In genomic region chr4:82435716-82436115, GRCm38 (mm10) we compare ENCODE assay signal across 7 mouse cellular contexts.
DNase-seq lines count a peak whose midpoint lies in the region; ATAC-seq and TF ChIP-seq lines count a peak whose summit lies in the region.

No protein-coding gene starts in this region.

- no peaks in the 10 kb centered on the region for H3K36me3 ChIP-seq in ES-Bruce4 (ENCODE audit: control insufficient read depth, insufficient read depth, low read length, poor library complexity, severe bottlenecking)
- H3K36me3 ChIP-seq in heart, embryonic 14.5 days (ENCODE audit: control insufficient read depth, insufficient read depth, low read length), result no peaks in the 10 kb centered on the region
- no peaks in the 10 kb centered on the region for H3K36me3 ChIP-seq in liver, adult 2 months (ENCODE audit: control insufficient read depth, insufficient read depth, low read length)

- WGBS in heart, embryonic 14.5 days, result 31% methylated on average over 5 of the region's 5 CpGs
- WGBS in liver, adult 2 months, result 55% methylated on average over 5 of the region's 5 CpGs

- ATAC-seq in heart, embryonic 14.5 days (ENCODE audit: insufficient number of reproducible peaks, insufficient read depth, low FRiP score, low read depth), result peak; percentile 75

- H3K79me2 ChIP-seq in liver, adult 2 months (ENCODE audit: control insufficient read depth, insufficient read depth, low read length), result peaks cover 27% of the 10 kb centered on the region; the same call in 1 of the 2 replicates

- no peak for TF ChIP-seq CTCF in ES-Bruce4 (IDR thresholded peaks at IDR 0.05; ENCODE audit: low read depth, low read length)
- no peak for TF ChIP-seq CTCF in liver, adult 2 months (IDR thresholded peaks at IDR 0.05; ENCODE audit: low read depth, low read length)

- TF ChIP-seq POLR2A in ES-Bruce4 (IDR thresholded peaks at IDR 0.05; ENCODE audit: insufficient read depth, low read length), result no peak
- no peak for TF ChIP-seq POLR2A in liver, adult 2 months (IDR thresholded peaks at IDR 0.05; ENCODE audit: extremely low read depth, insufficient read depth, low read length)

- no peaks in the 10 kb centered on the region for H3K27me3 ChIP-seq in ES-Bruce4 (ENCODE audit: control insufficient read depth, insufficient read depth, low read length, poor library complexity, severe bottlenecking)
- H3K27me3 ChIP-seq in heart, embryonic 14.5 days (ENCODE audit: control insufficient read depth, insufficient read depth, low read length), result no peaks in the 10 kb centered on the region
- H3K27me3 ChIP-seq in liver, adult 2 months (ENCODE audit: control insufficient read depth, insufficient read depth, low read length), result no peaks in the 10 kb centered on the region

- H3K4me3 ChIP-seq in ES-Bruce4 (ENCODE audit: low read depth, low read length), result no peak overlapping the region
- no peak overlapping the region for H3K4me3 ChIP-seq in heart, embryonic 14.5 days (ENCODE audit: control insufficient read depth in 1 of 2, insufficient read depth in 1 of 2, low read depth in 1 of 2, low read length in 2 of 2)
- no peak overlapping the region for H3K4me3 ChIP-seq in liver, adult 2 months (ENCODE audit: insufficient read depth, low read depth, low read length)

- H3K9ac ChIP-seq in ES-Bruce4 (ENCODE audit: low read depth, poor library complexity, severe bottlenecking), result no peak overlapping the region
- H3K9ac ChIP-seq in heart, embryonic 14.5 days (ENCODE audit: low read length), result 0 out of 2 replicates have a peak overlapping the region, but pooled peaks have one; percentile 2
- no peak overlapping the region for H3K9ac ChIP-seq in liver, adult 2 months (ENCODE audit: low read depth, low read length)

- DNase-seq in ZHBTc4 (ENCODE audit: low read depth, low spot score), result peak; percentile 68
- DNase-seq in liver, adult 2 months (ENCODE audit: extremely low read depth, low read depth, low spot score), result no peak
- DNase-seq in yolk sac, embryonic 10.5 days (ENCODE audit: low spot score), result peak; percentile 28
- no peak for DNase-seq in right cerebral cortex, postnatal 36 days (ENCODE audit: low spot score in 2 of 2)
- no peak for DNase-seq in ovary, postnatal 10 days (ENCODE audit: low spot score)

- peaks cover 7% of the 10 kb centered on the region for H3K4me1 ChIP-seq in ES-Bruce4 (ENCODE audit: control insufficient read depth, insufficient read depth, low read length)
- peaks cover 25 to 77% of the 10 kb centered on the region in 2 experiments for H3K4me1 ChIP-seq in heart, embryonic 14.5 days (ENCODE audit: control insufficient read depth in 2 of 2, insufficient read depth in 2 of 2, low read length in 2 of 2)
- peaks cover 17% of the 10 kb centered on the region for H3K4me1 ChIP-seq in liver, adult 2 months (ENCODE audit: control insufficient read depth, insufficient read depth, low read length)

- no peak overlapping the region; the same call in 1 of the 2 replicates for H3K4me2 ChIP-seq in heart, embryonic 14.5 days (ENCODE audit: low read length)

- H3K9me3 ChIP-seq in ES-Bruce4 (replicated peaks; ENCODE audit: control insufficient read depth, insufficient read depth, low read length, poor library complexity, severe bottlenecking), result no peaks in the 10 kb centered on the region
- H3K9me3 ChIP-seq in heart, embryonic 14.5 days (ENCODE audit: control insufficient read depth, low read length), result no peaks in the 10 kb centered on the region

- peak overlapping the region; percentile 76 for H3K27ac ChIP-seq in ES-Bruce4 (ENCODE audit: insufficient read depth, low read length)
- peak overlapping the region; percentile 74 to 81 for H3K27ac ChIP-seq in heart, embryonic 14.5 days (replicated peaks in 1 of 2; ENCODE audit: control insufficient read depth in 1 of 2, insufficient read depth in 1 of 2, low read depth in 2 of 2, low read length in 2 of 2)
- H3K27ac ChIP-seq in liver, adult 2 months (replicated peaks; ENCODE audit: insufficient read depth, low read depth, low read length), result peak overlapping the region; percentile 48

- TF ChIP-seq EP300 in ES-Bruce4 (IDR thresholded peaks at IDR 0.05; ENCODE audit: insufficient read depth, low read depth, low read length), result peak; percentile 88

Comparison
In these comparisons a context has a peak if more than half of its experiments do, and no peak if none do; other contexts are left out.
1. DNase-seq: peak in ZHBTc4 (single experiment) and yolk sac, embryonic 10.5 days (single experiment); none in liver, adult 2 months (single experiment), right cerebral cortex, postnatal 36 days (0 of 2) and ovary, postnatal 10 days (single experiment).
2. Peak in every context shown above with its lines, with median percentiles within 50 percentile points of each other: H3K27ac ChIP-seq.